Mouse (Mus musculus) heart, postnatal 0 days (tissue): ENCODE measurements around the gene Hcrtr2.

Experiments
- CTCF ChIP-seq: IDR thresholded peaks from 2 replicates; pipeline ENCODE4 v1.5.1; 2016; ENCODE audit warnings: antibody characterized with exemption, control low read depth, low read depth
- EP300 ChIP-seq: IDR thresholded peaks from 2 replicates; pipeline ENCODE4 v1.6.1; 2016; ENCODE audit warnings: antibody characterized with exemption, low read depth

DNA sequence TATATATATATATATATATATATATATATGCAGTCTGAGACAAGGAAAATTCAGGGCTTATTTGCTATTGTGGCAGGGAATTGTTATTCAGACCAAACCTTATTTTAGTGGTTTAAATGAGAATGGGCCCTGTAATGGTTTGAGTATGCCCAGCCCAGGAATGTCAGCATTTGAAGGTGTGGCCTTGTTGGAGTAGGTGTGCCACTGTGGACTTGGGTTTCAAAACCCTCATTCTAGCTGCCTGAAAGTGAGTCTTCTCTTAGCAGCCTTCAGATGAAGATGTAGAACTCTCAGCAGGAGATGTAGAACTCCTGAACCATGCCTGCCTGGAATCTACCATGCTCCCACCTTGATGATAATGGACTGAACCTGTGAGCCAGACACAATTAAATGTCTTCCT, 9.7 kb downstream of the Hcrtr2 start:
- no peak for TF ChIP-seq CTCF
- TF ChIP-seq EP300, result no peak
